Mouse (Mus musculus): ENCODE data around the gene Slc44a2.

Gene Slc44a2

GRCm38 (mm10) chr9:21379195-21379594 is 58.7 kb downstream of the Slc44a2 start:
- no peak for DNase-seq (ENCODE audit: low spot score)

GRCm38 (mm10) chr9:21380868-21381267 is 60.4 kb downstream of the Slc44a2 start:
- DNase-seq (ENCODE audit: low spot score): no peak

- DNase-seq (ENCODE audit: low spot score): no peak
Measured at GRCm38 (mm10) chr9:21383966-21384365, 63.5 kb downstream of the Slc44a2 start.

DNA sequence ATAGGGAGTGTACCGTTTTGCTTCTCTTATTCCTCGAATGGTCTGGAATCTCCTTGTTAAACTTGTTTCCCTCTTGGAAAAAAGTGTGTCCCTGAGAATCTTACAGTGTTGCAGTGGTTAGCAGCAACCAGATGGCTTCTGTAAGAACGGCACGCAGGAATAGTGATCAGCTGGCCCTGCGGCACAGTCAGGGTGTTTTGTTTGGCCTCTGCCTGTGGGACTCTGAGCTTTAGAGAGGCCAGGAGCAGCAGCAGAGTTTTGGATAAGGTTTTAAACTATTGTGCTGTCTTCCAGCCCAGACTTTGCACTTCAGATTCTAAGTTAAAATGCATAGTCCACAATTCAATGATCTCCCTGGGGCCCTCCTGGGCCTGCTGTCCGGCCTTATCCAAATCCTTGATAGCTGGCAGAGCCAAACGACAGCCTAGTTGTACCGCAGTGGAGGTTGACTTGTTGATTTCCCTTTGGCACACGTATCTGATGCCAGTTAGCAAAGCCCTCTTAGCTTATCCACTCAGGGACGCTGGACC is 72.2 kb downstream of the Slc44a2 start:
- no peak for DNase-seq (ENCODE audit: low spot score)

GRCm38 (mm10) chr9:21395692-21396091 is 75.2 kb downstream of the Slc44a2 start:
- DNase-seq (ENCODE audit: low spot score): no peak

GRCm38 (mm10) chr9:21397170-21397569 is 76.7 kb downstream of the Slc44a2 start:
- DNase-seq (ENCODE audit: low spot score): no peak

DNA sequence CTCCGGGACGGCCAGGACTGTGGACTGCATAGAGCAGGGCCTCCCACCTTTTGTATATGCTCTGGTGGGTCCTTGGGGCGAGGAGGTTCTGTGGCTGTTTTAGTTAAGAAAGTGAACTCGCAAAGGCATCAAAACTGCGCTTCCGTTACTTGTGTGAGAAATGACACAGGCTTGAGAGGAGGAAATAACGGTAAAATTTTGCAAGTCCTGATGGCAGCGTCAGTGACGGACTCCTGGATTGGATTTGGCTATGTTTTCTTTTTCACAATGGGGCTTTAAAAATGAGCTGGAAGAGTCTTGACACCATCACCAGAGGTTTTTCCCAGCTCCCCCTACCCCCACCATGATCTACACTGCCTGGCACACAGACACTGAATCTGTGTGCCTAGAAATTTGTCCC is 80.5 kb downstream of the Slc44a2 start:
- no peak for DNase-seq (ENCODE audit: low spot score)

DNA sequence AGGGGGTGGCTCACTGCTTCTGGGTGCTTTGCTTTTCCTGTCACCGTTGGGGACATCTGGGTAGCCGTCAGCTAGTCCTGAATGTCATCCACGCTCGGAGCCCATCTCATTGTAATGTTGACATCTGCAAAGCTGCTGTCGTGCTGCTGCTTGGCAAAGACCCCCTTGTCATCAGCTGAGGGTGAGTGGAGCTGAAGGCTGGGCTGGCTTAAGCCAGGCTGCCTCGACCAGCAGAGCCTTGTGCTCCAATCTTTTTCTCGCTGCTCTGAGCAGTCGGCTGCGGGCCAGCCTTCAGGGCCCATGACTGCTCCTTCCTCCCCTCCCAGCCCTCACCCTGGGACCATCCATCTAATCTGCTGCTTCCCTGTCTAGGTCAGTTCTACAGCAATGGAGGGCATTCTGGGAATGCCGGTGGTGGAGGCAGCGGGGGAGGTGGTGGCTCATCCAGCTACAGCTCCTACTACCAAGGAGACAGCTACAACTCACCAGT is 82.3 kb downstream of the Slc44a2 start:
- no peak for DNase-seq (ENCODE audit: low spot score)

GRCm38 (mm10) chr9:21403745-21404144 is 83.2 kb downstream of the Slc44a2 start:
- DNase-seq (ENCODE audit: low spot score): no peak
